Mouse (Mus musculus): ENCODE data around the gene AI854703.
A peak's percentile ranks its signal among the peaks of the same experiment; 100 is the strongest.
"Not testable (repeated sequence)": the region's sequence is repeated elsewhere in the genome, so short reads cannot be mapped to it uniquely, and the experiment has no call there.

AI854703 gene

DNA sequence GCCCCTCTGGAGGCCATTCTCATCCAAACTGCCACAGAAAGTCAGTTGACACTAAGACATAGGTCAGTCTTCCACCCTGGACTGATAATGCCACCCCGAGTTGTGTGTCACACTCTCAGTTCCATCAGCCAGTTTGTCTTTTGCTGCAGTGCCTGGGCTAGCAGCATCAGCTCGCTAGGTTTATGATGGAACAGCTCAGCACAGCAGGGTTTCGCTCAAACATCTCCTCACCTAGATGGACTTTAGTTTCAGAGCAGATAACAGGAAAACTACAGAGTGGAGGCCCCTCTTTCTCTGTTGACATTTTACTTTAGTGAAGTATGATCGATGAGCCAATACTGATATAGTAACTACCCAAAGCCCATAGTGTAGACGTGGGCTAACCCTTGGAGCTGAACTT, 11.8 kb upstream of the AI854703 start:
- DNase-seq (ENCODE audit: low spot score), result no peak

DNA sequence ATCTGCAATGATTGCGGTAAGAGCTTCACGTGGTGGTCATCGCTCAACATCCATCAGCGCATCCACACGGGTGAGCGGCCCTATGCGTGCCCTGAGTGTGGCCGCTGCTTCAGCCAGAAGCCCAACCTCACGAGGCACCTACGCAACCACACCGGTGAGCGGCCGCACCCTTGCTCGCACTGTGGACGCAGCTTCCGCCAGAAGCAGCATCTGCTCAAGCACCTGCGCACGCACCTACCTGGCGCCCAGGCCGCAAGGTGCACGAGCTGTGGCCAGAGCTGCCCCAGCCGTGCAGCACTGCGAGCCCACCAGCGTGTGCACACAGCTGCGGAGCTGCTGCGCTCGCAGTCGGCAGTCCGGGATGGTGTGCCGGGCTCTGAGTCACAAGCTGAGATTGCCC, 6.5 kb upstream of the AI854703 start:
- DNase-seq (ENCODE audit: low spot score), result no peak

DNA sequence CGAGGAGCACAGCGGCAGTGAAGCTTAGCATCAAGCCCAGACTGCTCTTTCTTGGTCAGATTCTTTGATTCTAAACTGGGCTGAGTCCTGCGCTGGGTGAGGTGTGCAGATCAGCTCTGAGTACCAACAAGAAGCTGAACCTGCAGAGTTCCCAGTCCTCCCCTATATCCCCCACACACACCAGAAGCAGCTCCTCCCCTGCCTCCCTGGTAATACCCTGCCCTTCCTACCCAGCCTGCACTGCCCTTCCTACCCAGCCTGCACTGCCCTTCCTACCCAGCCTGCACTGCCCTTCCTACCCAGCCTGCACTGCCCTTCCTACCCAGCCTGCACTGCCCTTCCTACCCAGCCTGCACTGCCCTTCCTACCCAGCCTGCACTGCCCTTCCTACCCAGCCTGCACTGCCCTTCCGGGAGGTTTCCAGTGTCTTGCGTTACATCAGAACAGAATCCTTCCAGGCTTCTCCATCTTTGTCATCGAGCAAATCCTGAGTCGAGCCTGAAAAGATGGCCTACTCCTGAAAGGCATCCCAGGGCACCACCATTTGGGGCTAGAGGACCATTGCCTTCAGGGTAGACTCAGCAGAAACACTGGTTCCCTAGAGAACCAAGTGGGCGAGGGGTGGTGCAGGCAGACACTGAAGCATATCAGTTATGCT, 4.2 kb upstream of the AI854703 start:
- DNase-seq (ENCODE audit: low spot score), result not testable (repeated sequence)

DNA sequence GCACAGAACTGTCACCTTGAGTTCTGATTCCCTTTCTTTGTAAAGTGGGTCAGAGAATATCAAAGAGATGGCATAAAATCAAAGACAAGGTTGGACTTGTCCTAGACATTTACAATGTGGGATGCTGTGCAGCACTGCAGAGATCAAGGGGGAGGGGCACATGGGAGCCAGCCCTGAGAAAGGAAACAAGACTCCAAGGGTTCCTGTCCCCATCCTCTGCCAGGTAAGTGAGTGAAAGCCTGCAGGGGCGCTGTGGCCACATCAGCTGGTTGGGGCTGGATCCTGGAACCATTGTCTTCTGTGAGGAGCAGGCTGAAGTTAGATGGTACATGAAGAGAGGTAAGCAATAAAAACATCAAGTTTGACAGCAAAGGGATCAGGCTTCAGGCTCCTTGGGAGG, 3.1 kb upstream of the AI854703 start:
- no peak for DNase-seq (ENCODE audit: low spot score)

DNA sequence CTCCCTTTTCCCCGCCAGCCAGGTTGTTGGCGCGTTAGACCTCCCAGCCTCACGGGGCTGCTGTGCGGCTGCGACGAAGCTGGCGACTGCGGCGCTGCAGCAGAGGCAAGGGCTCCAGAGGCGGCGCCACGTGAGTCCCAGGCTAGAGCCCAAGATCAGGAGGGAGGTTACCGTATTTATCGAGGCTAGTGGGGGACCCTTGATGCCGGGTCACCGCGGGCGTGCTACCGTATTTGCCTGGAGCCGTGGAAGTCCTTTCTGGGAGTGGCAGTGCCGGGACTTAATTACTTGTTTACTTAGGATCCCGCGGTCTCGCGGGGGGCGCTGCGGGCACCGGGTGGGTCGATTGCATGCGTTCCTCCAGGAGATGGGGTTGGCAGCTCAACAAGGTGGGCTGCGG, 420 bp downstream of the AI854703 start:
- peak; percentile 54 for DNase-seq (ENCODE audit: low spot score)

DNA sequence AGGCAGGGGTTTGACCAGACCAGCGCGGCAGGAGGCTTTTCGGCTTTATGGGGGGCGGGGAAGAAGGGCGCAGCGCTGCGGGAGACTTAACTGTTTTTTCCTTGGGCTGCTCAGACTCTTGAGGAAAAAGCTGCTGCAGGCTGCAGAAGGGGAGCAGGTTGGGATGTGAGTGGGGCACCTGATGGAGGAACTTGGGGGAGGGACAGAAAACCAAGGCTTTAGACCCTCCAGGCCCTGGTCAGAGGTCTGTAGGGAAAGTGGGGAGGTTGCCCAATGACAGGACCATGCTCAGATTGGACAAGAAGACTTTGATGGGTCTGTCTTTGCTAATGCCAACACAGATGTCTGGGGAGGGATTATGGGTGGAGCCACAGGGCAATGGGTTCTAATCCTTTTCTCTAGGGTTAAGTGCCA, 954 bp downstream of the AI854703 start:
- DNase-seq (ENCODE audit: low spot score), result no peak

DNA sequence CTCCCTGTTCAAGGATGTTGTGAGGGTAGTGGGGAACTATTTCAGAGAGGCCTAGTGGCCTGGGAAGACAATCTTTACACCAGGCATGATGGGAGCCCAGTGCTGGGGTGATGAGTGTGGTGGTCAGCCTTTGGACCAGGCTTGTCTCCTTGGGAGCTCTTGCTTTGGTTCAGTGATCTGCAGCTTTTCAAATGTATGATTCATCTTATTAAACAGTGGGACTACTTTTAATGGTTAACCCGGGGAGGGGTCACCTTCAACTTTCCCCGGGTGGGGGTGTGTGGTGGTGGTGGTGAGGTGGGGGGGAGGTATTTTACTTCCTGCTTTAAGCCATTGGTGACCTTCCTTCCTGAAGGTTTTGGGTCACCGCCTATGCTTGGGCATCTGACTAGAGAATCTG, 1.8 kb downstream of the AI854703 start:
- DNase-seq (ENCODE audit: low spot score), result no peak

DNA sequence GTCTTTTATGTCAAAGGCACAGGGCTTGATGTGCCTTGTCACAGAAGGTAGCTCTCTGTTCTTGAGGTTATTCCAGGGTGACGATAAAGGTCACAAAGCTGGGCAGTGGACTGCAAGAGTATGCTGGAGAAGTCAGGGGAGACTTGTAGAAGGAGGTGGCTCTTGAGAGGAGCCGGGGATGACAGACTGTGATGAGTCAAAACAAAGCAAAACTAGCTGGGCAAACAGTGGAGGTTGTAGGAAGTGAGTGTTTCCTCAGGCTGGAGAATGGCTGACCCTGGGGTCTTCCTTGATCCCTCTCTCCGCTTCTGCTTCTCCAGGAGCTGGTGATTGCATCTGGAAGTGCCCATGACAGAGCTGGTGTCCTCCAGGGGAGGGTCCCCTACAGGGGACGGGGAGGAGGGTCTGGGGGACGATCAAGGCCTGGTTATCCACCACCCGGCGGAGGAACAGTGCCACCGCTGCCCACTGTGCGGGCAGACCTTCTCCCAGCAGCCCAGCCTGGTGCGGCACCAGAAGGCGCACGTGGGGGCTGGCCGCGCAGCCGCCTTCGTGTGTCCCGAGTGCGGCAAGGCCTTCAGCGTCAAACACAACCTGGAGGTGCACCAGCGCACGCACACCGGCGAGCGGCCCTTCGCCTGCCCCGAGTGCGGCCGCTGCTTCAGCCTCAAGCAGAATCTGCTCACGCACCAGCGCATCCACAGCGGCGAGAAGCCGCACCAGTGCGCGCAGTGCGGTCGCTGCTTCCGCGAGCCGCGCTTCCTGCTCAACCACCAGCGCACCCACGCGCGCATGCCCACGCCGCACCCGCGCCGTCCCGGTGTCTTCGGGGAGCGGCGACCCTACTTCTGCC, 2.5 kb downstream of the AI854703 start:
- peak; percentile 27 for DNase-seq (ENCODE audit: low spot score)

DNA sequence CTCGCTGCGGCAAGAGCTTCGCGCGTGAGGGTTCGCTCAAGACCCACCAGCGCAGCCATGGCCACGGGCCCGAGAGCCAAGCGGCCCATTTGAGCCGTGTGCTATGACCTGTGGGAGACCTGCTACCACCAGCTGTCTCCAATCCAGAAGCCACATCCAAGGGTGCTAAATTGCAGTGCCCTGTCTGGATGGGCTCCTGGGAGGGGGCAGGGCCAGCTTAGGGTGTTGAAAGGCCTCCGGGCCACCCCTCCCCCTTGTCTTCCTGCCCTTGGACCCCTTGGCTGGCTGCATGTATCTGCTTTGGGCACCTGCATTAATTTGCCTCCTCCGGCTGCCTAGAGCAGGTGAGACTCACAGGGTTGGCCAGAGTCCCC, 3.1 kb downstream of the AI854703 start:
- no peak for DNase-seq (ENCODE audit: low spot score)

DNA sequence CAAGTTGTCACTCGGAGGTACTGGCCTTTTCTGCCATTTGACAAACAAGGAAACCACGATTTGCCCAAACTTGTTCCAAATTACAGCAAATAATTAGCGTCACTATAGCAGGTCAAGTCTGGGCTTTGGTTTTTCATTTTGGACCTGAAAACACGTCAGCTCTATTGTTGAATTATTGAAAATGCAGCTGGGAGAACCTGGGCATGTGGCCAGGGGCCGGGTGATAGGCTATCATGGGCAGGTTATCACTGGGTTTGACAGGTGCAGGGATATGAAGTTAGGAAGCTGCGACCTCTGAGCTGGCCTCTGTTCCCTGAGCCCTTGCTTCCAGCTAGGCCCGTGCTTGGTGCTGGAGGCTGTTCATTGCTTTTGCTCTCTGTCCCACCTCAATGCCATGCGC, 4.3 kb downstream of the AI854703 start:
- DNase-seq (ENCODE audit: low spot score), result peak; percentile 6

DNA sequence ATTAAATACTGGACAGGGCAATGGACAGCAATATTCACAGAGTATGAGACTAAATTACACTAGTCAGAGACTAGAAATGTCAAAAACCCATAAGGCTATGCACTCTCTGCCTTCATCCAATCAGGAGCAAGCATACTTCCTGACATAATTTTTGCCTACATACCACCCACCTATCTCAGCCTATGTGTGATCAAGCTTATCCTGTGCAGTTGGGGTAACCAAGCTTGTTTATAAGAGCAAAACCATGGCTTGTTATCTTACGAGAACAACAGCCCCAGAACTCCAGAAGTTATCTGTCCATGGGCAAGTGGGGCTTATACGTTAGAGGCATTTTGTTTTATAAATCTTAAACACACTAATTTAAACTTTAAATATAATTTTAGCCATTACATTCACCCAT, 8.5 kb downstream of the AI854703 start:
- no peak for DNase-seq (ENCODE audit: low spot score)

DNA sequence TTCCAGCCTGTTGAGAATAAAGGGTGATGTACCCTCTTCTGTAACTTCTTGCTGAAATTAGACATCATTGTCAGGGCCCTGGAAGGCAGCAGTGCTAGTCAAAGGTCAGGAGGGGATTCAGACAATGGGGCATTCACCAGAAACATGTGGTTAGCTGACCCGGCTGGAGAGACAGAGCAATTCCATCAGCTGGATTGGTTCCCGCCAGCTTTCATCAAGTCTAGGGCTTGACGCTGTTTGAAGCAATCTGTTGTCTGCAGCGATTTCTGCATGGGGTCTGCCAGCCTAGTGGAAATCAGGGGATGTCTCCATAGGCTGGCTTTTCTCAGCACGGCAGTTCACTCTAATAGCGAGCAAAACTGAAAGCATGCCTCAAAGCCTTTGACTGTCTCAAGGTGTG, 10.0 kb downstream of the AI854703 start:
- DNase-seq (ENCODE audit: low spot score), result no peak

DNA sequence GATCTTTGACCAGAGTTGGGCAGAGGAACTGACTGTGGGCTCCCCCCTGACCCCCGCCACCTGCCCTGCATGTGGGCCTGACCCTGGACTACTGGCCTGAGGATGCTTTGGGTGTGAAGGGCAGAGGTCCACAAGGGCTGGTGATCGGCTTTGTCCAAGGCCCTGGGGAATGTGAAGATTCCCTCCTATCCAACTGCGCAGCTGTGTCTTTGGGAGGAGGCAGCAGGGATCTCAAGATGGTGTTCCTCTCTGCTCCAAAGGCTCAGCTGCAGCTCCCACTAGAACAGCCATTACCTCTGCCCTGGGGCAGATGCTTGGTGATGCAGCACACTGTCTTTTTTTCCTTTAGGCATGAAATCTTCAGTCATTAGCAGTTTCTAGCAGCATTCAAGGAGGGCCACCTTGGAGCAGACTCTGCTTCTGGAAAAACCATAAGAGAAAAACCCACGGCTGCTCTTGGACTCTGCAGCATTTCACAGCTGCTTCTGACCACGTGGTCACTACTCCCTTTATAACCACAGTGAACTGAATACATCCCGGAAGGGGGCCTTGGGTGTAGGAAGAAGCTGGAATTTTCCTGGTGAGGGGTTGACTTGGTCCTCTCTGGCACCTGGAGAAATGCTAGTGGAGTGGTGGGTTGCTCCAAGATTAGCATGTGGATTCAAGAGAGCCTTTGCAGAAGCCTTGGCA, 11.4 kb downstream of the AI854703 start:
- no peak for DNase-seq (ENCODE audit: low spot score)

DNA sequence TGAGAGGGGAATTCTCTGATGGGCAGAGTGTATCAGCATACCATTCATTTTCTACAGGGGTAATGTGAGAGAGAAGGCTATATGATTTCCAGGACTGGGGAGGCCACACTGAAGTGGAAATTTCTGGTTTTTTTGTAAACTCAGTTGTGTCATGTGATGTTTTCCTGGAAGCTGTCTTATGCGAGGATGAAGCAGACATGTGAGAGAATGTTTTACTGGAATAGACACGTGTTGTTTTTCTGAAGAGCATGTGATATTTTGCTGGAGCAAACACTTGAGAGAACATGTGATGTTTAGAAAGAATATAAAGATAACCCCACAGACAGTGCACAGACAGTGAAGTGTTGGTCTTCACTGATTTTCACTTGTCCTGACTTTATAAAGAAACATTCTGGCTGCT, 12.0 kb downstream of the AI854703 start:
- DNase-seq (ENCODE audit: low spot score), result no peak

DNA sequence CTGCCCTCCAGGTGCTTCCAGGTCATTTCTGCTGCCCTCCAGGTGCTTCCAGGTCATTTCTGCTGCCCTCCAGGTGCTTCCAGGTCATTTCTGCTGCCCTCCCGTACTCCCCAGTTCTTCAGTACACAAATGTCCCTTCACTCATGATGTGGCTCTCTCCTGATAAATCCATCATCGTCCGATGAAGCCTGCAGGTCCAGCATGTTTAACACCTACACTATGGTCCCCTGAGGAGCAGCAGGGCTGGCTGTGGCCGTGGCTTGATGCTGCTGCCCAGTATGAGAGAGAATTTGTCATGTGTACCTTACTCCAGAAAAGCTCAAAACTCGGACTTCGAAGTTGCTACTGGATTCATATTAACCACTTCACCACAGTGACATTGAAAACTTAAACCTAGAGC, 14.8 kb downstream of the AI854703 start:
- DNase-seq (ENCODE audit: low spot score), result no peak

DNA sequence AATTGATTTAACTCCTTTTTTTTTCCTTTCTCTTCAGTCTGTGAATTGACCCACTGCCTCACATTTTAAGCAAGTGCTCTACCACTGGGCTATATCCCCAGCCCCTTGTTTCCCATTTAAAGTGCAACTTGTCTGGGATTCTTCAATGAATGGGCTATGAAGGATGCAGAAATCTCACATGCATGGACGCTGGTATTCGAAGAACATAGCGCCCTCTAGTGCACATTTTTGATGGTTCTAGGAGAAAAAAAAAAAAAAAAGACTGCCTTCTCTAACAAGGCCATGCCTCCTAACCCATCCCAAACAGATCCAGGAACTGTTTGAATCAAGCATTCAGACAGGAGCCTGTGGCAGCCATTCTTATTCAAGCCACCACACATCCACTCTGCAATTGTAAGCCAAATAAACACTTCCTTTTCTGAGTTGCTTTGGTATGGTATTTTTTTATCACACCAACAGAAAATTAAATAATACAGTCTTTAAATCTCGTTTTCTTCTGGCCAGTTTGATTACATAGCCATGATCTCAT, 16.3 kb downstream of the AI854703 start:
- DNase-seq (ENCODE audit: low spot score), result no peak

DNA sequence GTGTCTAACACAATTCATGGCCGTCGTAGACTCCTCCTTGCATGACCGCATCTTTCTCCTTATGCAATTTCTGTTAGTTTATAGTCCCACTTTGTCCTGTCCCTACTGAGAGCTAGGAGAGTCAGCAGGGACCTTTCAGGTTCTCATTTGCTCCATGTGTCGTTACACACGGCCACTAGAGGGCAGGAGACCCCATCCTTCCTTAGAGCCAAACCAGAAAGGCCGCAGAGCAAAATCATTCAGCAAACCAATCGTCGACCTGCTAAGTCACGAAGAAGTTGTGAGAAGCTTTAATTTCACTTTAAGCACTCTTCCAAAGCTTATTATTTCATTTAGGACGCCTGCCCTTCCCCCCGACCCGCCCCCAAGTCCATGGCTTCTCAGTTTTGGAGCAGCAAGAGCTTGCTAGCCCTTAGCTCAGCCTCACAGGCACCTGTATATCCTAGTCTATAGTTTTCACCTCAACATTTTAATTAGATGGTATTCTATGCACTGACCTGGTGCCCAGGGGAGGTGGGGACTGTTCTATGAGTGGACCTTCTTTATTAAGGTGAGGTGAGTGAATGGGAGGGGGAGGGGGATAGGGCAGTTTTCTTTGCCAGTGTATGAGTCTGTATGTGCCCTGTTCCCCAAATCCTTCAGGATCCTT, 19.2 kb downstream of the AI854703 start:
- peak; percentile 61 for DNase-seq (ENCODE audit: low spot score)

DNA sequence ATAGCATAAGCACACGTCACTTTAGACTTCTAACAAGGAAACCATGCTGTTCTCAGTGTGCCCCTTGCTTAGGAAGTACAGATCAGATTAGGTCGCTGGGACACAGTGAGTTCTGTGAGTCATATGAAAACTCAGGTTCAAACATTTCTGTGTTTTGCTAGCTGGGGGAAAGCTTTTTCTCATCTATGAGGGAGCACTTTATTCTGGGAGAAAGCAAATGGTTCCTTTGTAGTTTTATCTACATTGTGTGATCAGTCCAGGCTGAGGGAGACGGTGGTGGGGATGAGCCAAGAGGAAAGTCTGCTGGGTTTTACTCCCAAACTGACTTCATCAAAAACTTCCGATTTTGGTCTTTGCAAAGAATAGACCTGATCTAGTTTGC, 19.7 kb downstream of the AI854703 start:
- no peak for DNase-seq (ENCODE audit: low spot score)

DNA sequence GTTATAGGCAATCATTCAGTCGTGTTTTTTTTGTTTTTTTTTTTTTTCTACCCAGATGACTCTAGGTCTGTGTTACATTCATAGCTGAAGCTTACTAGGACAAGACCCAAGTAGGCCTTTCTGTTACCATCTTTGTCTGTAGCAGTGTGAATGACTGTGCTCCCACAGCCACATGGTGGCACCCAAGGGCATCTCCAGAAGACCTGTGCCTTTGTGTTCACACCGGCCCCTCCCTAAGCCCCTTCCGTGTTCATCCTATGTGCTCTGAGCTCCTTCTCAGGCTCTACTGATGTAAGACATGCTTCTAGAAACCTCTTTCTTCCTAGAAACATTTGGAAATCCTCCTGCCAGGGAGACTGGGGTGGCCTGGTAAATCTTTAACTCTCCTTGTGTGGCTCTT, 20.4 kb downstream of the AI854703 start, which contains the start of gene Gimap8:
Gene Gimap8, plus strand, starts transcription at position 240 of the 400 bp plus-strand sequence.
- DNase-seq (ENCODE audit: low spot score), result peak; percentile 33

DNA sequence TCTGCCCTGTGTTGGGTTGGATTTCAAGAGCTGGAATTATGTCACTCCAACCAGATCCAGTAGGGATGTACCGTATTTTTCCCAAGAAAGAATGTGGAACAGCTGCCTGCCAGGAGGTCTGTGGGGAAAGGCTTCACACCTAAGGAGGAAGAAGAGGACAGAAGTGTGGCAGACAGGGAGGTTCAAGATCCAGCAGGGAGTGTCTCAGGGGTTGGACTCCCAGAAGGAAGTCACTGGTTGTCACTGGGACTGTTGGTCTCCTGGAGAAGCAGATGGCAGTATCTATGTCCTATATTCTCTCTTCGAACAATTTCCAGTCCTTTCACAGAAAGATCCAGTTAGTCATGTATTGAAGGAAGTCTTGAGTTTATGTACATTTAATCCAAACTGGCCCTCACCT, 21.0 kb downstream of the AI854703 start:
- DNase-seq (ENCODE audit: low spot score), result no peak

DNA sequence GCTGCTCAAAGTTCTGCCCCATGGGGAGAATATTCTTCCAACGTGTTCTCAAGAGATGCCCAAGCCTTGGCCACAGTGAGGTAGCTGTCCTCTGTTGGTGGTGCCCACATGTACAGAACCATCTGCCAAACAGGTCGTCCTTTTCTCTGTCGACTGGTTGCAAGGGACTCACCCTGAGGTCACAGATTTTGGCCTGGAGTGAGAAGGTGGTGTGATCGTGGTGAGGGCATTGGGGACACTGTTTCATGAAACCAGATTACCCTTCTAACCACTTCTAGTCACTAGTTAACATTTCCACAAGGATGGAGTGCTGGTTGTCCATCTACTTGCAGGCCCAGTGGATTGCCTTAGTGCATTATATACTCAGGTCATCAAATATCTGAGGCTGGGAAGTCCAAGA, 22.2 kb downstream of the AI854703 start:
- DNase-seq (ENCODE audit: low spot score), result no peak

DNA sequence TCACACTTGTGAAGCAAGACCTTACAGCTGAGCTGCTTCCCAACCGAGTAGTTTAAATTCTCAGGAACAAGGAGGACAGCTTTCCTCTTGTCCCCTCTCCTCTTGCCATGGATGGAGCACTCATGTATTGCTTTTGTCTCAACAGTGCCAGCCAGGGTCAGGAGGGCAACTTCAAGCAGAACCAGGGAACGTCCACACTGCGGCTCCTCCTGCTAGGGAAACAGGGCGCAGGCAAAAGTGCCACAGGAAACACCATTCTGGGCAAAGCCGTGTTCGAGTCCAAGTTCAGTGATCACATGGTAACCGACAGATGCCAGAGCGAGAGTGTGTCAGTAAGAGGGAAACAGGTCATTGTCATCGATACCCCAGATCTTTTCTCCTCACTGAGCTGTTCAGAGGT, 23.5 kb downstream of the AI854703 start:
- DNase-seq (ENCODE audit: low spot score), result no peak
